Mouse (Mus musculus): ENCODE results near the gene 4930447C04Rik. TPM values are rescaled to one million over a fixed set of nuclear protein-coding genes. Genes with fewer than 3 reads are reported as not detected.

The 4930447C04Rik gene
- polyA plus RNA-seq (2015; fragmentation: Nextera tagmentation; extraction: Ambion mirVana): 2.0 and 3.1 TPM in 2 replicates

DNA sequence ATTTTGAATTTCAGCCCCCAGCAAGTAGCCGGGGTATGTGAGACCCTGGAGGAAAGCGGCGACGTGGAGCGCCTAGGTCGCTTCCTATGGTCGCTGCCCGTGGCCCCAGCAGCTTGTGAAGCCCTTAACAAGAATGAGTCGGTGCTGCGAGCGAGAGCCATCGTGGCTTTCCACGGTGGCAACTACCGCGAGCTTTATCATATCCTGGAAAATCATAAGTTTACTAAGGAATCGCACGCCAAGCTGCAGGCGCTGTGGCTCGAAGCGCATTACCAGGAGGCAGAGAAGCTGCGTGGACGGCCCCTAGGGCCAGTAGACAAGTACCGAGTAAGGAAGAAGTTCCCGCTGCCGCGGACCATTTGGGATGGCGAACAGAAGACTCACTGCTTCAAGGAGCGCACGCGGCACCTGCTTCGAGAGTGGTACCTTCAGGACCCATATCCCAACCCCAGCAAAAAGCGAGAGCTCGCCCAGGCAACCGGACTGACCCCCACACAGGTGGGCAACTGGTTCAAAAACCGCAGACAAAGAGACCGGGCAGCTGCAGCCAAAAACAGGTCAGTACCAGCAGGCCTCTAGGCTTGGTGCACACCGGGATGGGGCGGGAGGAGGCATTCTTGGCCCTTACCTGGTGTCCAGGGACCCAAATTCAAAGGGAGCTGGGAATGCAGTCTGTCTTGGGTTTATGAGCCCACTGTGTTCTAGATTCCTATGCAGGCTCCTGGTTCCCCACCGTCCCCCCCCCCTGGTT is at the start of gene 4930447C04Rik:
4930447C04Rik (minus strand) TSS at position 704 of the 751 bp plus-strand sequence.
- WGBS: 2% methylated on average over 39 of the region's 39 CpGs
- ATAC-seq (ENCODE audit: extremely low read depth, insufficient number of reproducible peaks, low FRiP score, low TSS enrichment): no peak
- Histone ChIP-seq H3K4me3 (peak within 1 kb of the TSS; percentile 36), H3K36me3 (no peaks in the 10 kb centered on the region), H3K27me3 (replicated peaks) (peaks cover 98% of the 10 kb centered on the region), H3K4me2 (peak within 1 kb of the TSS; percentile 63), H3K9ac (no peak within 1 kb of the TSS), H3K9me3 (no peaks in the 10 kb centered on the region), H3K4me1 (peaks cover 20% of the 10 kb centered on the region), H3K27ac (replicated peaks) (no peak within 1 kb of the TSS)

DNA sequence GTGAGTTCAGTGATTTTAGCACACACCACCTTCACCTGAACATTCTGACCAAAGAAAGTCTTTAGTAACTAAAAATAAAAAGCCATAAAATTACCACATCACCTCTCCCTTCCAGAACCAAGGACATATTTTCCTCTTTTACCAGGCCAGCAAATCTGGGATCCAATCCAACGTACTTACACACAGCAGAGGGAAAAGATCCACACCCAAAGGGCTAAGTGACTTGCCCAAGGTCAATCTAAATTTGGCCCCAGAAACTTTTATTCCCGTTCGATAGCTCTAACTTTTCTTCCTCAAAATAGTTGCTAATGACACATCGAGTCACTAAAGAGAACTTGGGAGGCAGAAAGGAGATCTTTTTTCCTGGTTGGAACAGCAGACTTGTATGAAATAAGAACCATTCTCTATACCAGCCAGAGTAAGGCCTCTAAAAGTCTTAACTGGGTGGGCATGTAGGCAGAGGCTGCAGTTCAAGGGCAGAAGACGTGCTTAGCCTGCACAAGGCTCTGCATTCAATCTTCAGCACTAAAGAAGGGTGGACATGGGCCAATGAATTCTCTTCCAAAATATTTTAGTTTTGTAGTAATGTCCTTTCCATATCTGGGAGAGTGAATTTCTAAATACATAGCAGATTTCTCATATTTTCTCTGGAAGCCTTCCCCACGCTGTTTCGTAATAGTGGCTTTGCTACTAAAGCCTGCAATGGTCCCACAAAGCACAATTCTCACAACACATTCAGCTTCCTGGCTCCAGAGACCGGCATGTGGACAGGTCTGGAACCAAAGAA is 42.7 kb upstream of the 4930447C04Rik start:
- no peak overlapping the region for H3K4me2 ChIP-seq
- no peaks in the 10 kb centered on the region for H3K36me3 ChIP-seq
- peak overlapping the region; percentile 44 for H3K27ac ChIP-seq (replicated peaks)
- no peaks in the 10 kb centered on the region for H3K9me3 ChIP-seq
- H3K4me1 ChIP-seq: peaks cover 13% of the 10 kb centered on the region; the same call in 1 of the 2 replicates
- no peaks in the 10 kb centered on the region for H3K27me3 ChIP-seq (replicated peaks)
- H3K9ac ChIP-seq: no peak overlapping the region
- 55% methylated on average over 8 of the region's 8 CpGs for WGBS
- ATAC-seq (ENCODE audit: extremely low read depth, insufficient number of reproducible peaks, low FRiP score, low TSS enrichment): no peak
- H3K4me3 ChIP-seq: no peak overlapping the region

DNA sequence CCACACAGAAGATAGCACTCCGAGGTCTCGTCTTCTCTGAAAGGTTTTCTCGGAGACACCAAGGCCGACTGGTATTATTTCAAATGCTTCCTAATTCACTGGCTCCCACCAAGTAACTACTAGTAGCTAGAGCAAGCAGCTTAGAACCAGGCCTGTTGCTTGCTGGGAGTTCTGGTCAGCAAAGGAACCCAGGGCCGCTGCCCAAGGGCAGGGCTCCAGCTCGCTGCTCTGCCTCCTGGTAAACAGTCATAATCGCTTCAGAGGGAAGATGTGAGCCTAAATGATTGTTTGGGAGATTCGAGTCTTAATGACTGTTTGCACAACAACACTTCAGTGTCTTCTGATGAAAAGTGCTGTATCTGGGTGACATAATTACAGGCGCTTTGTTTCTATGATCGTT is 42.0 kb upstream of the 4930447C04Rik start:
- Histone ChIP-seq H3K27ac (replicated peaks) (0 out of 2 replicates have a peak overlapping the region, but pooled peaks have one; percentile 8), H3K4me1 (peaks cover 13% of the 10 kb centered on the region; the same call in 1 of the 2 replicates), H3K4me3 (no peak overlapping the region), H3K9ac (no peak overlapping the region), H3K36me3 (no peaks in the 10 kb centered on the region), H3K4me2 (no peak overlapping the region), H3K27me3 (replicated peaks) (no peaks in the 10 kb centered on the region), H3K9me3 (no peaks in the 10 kb centered on the region)
- 79% methylated on average over 10 of the region's 10 CpGs for WGBS
- ATAC-seq (ENCODE audit: extremely low read depth, insufficient number of reproducible peaks, low FRiP score, low TSS enrichment): no peak

DNA sequence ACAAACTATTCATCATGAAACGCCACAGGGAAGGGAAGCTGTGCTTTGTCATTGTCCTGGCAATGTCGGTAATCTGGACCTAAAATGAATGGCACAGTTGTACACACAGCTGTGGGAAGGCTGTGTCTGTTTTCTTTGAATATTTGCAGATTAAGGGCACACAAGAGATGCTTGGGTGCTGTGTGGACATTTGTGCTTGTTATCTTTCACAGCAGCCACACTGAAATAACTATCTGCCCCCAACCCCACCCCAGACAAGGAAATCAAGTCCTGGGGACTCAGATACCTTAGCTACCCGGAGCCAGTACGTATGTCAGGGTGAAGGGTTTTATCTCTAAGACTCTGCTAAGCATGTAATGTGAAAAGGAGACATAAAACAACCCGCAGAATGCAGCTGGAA is 38.7 kb upstream of the 4930447C04Rik start:
- ATAC-seq (ENCODE audit: extremely low read depth, insufficient number of reproducible peaks, low FRiP score, low TSS enrichment): no peak
- no peaks in the 10 kb centered on the region for H3K36me3 ChIP-seq
- H3K4me1 ChIP-seq: peaks cover 20% of the 10 kb centered on the region
- H3K27ac ChIP-seq (replicated peaks): no peak overlapping the region
- no peak overlapping the region for H3K4me3 ChIP-seq
- H3K9me3 ChIP-seq: no peaks in the 10 kb centered on the region
- H3K27me3 ChIP-seq (replicated peaks): no peaks in the 10 kb centered on the region
- H3K9ac ChIP-seq: no peak overlapping the region
- WGBS: 59% methylated on average over 5 of the region's 5 CpGs
- H3K4me2 ChIP-seq: no peak overlapping the region

DNA sequence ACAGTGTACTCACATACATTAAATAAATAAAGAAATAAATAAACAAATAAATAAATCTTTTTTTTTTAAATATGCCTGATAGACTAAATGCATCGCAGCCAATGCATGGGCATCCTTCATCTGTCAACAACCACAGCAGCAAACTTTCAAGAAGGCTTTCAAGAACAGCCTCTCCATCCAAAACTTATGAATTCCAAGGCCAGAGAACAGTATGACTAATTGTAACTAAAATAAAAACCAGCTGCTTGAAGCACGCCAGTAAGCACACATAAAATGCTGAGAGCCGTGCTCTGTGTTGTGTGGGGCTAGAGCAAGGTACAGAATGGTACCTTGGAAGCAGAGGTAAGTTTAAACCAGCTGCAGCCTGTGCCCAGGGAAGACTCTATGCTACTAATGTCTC is 37.3 kb upstream of the 4930447C04Rik start:
- 74% methylated on average over 3 of the region's 3 CpGs for WGBS
- no peaks in the 10 kb centered on the region for H3K9me3 ChIP-seq
- no peak overlapping the region for H3K4me2 ChIP-seq
- no peak overlapping the region for H3K9ac ChIP-seq
- no peak for ATAC-seq (ENCODE audit: extremely low read depth, insufficient number of reproducible peaks, low FRiP score, low TSS enrichment)
- no peak overlapping the region for H3K4me3 ChIP-seq
- peaks cover 13% of the 10 kb centered on the region for H3K4me1 ChIP-seq
- H3K36me3 ChIP-seq: no peaks in the 10 kb centered on the region
- H3K27ac ChIP-seq (replicated peaks): no peak overlapping the region
- 0 out of 2 replicates have a peak, but pooled peaks cover 6% of the 10 kb centered on the region for H3K27me3 ChIP-seq (replicated peaks)

DNA sequence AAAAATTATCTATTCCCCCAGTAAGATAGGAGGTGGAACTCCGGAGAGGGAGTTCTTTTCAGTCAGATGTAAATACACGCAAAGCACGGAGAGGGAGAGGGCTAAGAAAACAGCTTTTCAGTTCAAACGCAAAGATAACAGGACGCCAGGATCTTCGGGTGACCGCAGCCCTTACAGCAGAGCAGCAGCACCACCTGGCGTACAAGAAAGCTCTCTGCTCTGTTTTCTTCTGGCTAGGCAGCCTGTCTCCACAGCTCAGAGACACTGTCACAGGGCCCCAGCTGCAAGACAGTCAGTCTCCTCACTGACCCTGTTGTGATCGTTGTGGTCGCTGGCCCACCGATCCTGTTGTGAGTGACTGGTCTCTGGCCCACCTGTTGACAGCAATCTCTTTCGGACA is 36.1 kb upstream of the 4930447C04Rik start:
- Histone ChIP-seq H3K4me1 (peaks cover 8% of the 10 kb centered on the region), H3K9ac (peak overlapping the region; percentile 75), H3K27me3 (replicated peaks) (peaks cover 11% of the 10 kb centered on the region), H3K36me3 (no peaks in the 10 kb centered on the region), H3K4me3 (peak overlapping the region; percentile 49), H3K9me3 (no peaks in the 10 kb centered on the region), H3K27ac (replicated peaks) (no peak overlapping the region), H3K4me2 (peak overlapping the region; percentile 79)
- WGBS: 1% methylated on average over 12 of the region's 12 CpGs
- ATAC-seq (ENCODE audit: extremely low read depth, insufficient number of reproducible peaks, low FRiP score, low TSS enrichment): no peak; the same call in 1 of the 2 replicates

DNA sequence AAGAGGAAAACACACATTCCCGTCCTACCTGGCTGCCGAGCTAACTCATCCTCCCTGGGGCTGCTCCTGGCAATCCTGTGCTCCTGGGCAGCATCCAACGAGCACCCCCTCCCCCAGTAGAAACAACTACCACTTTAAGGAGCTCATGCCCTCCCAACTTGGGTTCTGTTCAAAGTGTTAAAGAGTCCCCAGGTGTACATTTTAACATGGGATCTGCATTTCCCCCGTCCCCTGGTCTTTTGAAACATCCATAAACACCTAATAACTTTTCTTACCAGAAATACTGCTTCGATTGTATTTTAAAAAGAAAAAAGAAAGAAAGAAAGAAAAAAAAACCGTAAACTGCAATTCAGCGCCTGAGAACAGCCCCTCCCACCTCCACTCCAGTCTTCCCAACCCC is 35.6 kb upstream of the 4930447C04Rik start:
- Histone ChIP-seq H3K36me3 (no peaks in the 10 kb centered on the region), H3K9ac (peak overlapping the region; percentile 75), H3K27me3 (replicated peaks) (peaks cover 14% of the 10 kb centered on the region), H3K4me1 (peaks cover 8% of the 10 kb centered on the region), H3K27ac (replicated peaks) (no peak overlapping the region), H3K9me3 (no peaks in the 10 kb centered on the region), H3K4me2 (peak overlapping the region; percentile 79), H3K4me3 (peak overlapping the region; percentile 49)
- 7% methylated on average over 7 of the region's 7 CpGs for WGBS
- no peak for ATAC-seq (ENCODE audit: extremely low read depth, insufficient number of reproducible peaks, low FRiP score, low TSS enrichment)

DNA sequence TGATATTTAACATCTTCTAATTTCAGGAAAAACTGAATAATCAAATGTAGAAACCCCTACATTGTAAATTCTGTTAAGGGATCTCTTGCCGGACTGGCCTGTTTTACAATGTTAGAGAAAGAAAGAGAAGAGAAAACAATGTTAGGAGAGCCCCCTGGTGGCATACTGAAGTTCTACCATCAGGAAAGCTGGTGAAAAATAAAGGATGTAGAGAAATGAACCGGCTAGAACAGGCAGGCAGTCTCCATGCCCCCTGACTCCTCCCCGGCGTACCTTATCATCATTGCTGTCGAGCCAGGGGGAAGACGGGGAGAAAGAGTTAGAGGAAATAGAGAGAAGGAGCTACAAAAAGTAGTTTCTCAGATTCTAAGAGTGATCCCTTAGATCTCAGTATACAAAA is 32.6 kb upstream of the 4930447C04Rik start:
- peaks cover 8% of the 10 kb centered on the region for H3K4me1 ChIP-seq
- no peak overlapping the region for H3K4me2 ChIP-seq
- no peaks in the 10 kb centered on the region for H3K36me3 ChIP-seq
- H3K27ac ChIP-seq (replicated peaks): no peak overlapping the region
- H3K9ac ChIP-seq: no peak overlapping the region
- WGBS: under 1% methylated on average over 6 of the region's 6 CpGs
- no peaks in the 10 kb centered on the region for H3K9me3 ChIP-seq
- no peak for ATAC-seq (ENCODE audit: extremely low read depth, insufficient number of reproducible peaks, low FRiP score, low TSS enrichment)
- peaks cover 22% of the 10 kb centered on the region for H3K27me3 ChIP-seq (replicated peaks)
- no peak overlapping the region for H3K4me3 ChIP-seq

DNA sequence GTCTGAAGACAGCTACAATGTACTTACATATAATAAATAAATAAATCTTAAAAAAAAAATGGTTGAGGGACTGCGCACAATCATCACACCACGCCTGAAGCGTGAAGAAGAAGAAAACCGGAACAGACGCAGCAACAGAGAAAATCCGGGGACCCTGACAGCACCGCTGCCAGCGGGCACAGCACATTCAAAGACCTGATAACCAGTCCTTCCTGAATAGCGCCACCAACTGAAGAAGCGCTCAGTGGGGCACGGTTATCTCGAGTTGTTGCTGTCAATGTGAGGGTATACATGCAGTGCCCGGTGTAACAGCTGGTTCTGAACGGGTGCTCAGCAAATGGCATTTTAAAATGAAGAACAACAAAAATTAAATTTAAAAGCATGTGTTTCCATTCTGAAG is 30.0 kb upstream of the 4930447C04Rik start:
- Histone ChIP-seq H3K36me3 (no peaks in the 10 kb centered on the region), H3K27me3 (replicated peaks) (peaks cover 27% of the 10 kb centered on the region), H3K27ac (replicated peaks) (no peak overlapping the region), H3K4me2 (no peak overlapping the region), H3K4me3 (no peak overlapping the region), H3K9ac (no peak overlapping the region), H3K9me3 (no peaks in the 10 kb centered on the region), H3K4me1 (no peaks in the 10 kb centered on the region)
- no peak for ATAC-seq (ENCODE audit: extremely low read depth, insufficient number of reproducible peaks, low FRiP score, low TSS enrichment)
- WGBS: 58% methylated on average over 14 of the region's 14 CpGs

DNA sequence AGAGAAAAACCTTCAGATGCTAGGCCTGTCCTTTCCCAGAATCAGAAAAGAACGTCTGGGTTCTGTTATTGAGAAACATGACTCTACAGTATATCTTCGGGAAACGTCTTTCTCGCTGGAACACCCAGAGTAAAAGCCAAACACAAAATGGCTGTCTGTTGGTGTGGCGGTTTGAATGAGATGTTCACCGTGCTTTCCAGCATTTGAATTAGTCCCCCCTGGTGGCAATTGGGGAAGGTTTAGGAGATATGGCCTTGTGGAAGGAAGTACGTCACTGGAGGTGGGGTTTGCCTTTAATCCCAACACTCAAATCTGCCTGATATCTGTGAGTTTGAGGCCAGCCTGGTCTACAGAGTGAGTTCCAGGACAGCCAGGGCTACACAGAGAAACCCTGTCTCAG is 27.0 kb upstream of the 4930447C04Rik start:
- Histone ChIP-seq H3K4me1 (no peaks in the 10 kb centered on the region), H3K9ac (no peak overlapping the region)

DNA sequence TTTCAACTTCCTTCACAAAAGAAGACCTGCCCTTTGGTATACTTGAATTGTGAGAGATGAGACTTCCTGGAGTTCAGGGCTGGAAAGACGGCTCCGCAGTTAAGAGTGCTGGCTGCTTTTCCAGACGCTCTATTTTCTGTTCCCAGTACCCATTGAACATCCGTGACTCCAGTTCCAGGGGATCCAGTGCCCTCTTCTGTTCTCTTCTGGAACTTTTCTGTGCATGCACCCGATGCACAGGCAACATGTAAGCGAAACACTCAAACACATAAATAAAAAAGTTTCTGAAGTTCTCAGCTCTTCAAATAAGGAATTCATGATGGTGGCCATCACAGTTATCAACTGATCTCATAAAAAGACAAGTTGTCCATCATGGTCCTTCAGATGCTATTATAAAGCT is 22.2 kb upstream of the 4930447C04Rik start:
- Histone ChIP-seq H3K9ac (no peak overlapping the region), H3K4me3 (no peak overlapping the region), H3K9me3 (peaks cover 6% of the 10 kb centered on the region; the same call in 1 of the 2 replicates), H3K27ac (replicated peaks) (no peak overlapping the region), H3K27me3 (replicated peaks) (peaks cover 7% of the 10 kb centered on the region), H3K36me3 (no peaks in the 10 kb centered on the region), H3K4me2 (no peak overlapping the region), H3K4me1 (no peaks in the 10 kb centered on the region)
- no peak for ATAC-seq (ENCODE audit: extremely low read depth, insufficient number of reproducible peaks, low FRiP score, low TSS enrichment)
- 62% methylated on average over 6 of the region's 6 CpGs for WGBS

More for the DNA sequence above, 27.0 kb upstream of the 4930447C04Rik start:
- WGBS: 78% methylated on average over 7 of the region's 7 CpGs
- Histone ChIP-seq H3K4me2 (no peak overlapping the region), H3K27me3 (replicated peaks) (peaks cover 20% of the 10 kb centered on the region), H3K9me3 (no peaks in the 10 kb centered on the region), H3K36me3 (no peaks in the 10 kb centered on the region), H3K27ac (replicated peaks) (no peak overlapping the region), H3K4me3 (no peak overlapping the region)
- ATAC-seq (ENCODE audit: extremely low read depth, insufficient number of reproducible peaks, low FRiP score, low TSS enrichment): no peak

Data from heart, embryonic 13.5 days (tissue).